Mouse (Mus musculus): ENCODE results near the gene Sp7. TPM values are rescaled to one million over a fixed set of nuclear protein-coding genes. Genes with fewer than 3 reads are reported as not detected.

The Sp7 gene
- polyA plus RNA-seq (2017; shearing (Covaris generic)): not detected

GRCm38 (mm10) chr15:102366733-102367344, at the start of gene Sp7:
Gene Sp7, minus strand, starts transcription at chr15:102367182.

GRCm38 (mm10) chr15:102405489-102406195, 38.7 kb upstream of the Sp7 start, which contains the start of gene Sp1:
Gene Sp1, plus strand, starts transcription at chr15:102406143.

GRCm38 (mm10) chr15:102350138-102350941, 16.6 kb downstream of the Sp7 start, which contains the start of gene Aaas:
Gene Aaas, minus strand, starts transcription at chr15:102350771.

GRCm38 (mm10) chr15:102331610-102332015, 35.4 kb downstream of the Sp7 start, which contains the start of gene Myg1:
Gene Myg1, plus strand, starts transcription at chr15:102331709.

GRCm38 (mm10) chr15:102326022-102326576, 40.9 kb downstream of the Sp7 start, which contains the start of gene Pfdn5:
Gene Pfdn5, plus strand, starts transcription at chr15:102326116.

Other genes starting within 250 kb of the Sp7 start
- 30.0 TPM for gene Spryd3, start 230.9 kb downstream of the Sp7 start, polyA plus RNA-seq (2017; shearing (Covaris generic))
- 0.31 TPM for gene Igfbp6, start 222.8 kb downstream of the Sp7 start, polyA plus RNA-seq (2017; shearing (Covaris generic))
- gene Soat2, start 216.7 kb downstream of the Sp7 start, polyA plus RNA-seq (2017; shearing (Covaris generic)): not detected
- 135 TPM for gene Zfp740, start 163.9 kb downstream of the Sp7 start, polyA plus RNA-seq (2017; shearing (Covaris generic))
- gene Csad, start 162.5 kb downstream of the Sp7 start, polyA plus RNA-seq (2017; shearing (Covaris generic)): 13.8 TPM
- gene Itgb7, start 135.2 kb downstream of the Sp7 start, polyA plus RNA-seq (2017; shearing (Covaris generic)): 903 TPM
- gene Rarg, start 109.7 kb downstream of the Sp7 start, polyA plus RNA-seq (2017; shearing (Covaris generic)): 5.5 TPM
- gene Gm9918, start 96.6 kb downstream of the Sp7 start, polyA plus RNA-seq (2017; shearing (Covaris generic)): not detected
- 34.6 TPM for gene Mfsd5, start 87.7 kb downstream of the Sp7 start, polyA plus RNA-seq (2017; shearing (Covaris generic))
- not detected for gene Espl1, start 70.9 kb downstream of the Sp7 start, polyA plus RNA-seq (2017; shearing (Covaris generic))
- 462 TPM for gene Pfdn5, start 41.1 kb downstream of the Sp7 start, polyA plus RNA-seq (2017; shearing (Covaris generic))
- 47.0 TPM for gene Myg1, start 35.5 kb downstream of the Sp7 start, polyA plus RNA-seq (2017; shearing (Covaris generic))
- 49.0 TPM for gene Aaas, start 16.4 kb downstream of the Sp7 start, polyA plus RNA-seq (2017; shearing (Covaris generic))
- 19.8 TPM for gene Sp1, start 39.0 kb upstream of the Sp7 start, polyA plus RNA-seq (2017; shearing (Covaris generic))
- gene Amhr2, start 78.2 kb upstream of the Sp7 start, polyA plus RNA-seq (2017; shearing (Covaris generic)): not detected
- 106 TPM for gene Prr13, start 91.8 kb upstream of the Sp7 start, polyA plus RNA-seq (2017; shearing (Covaris generic))
- 141 TPM for gene Pcbp2, start 103.4 kb upstream of the Sp7 start, polyA plus RNA-seq (2017; shearing (Covaris generic))
- gene Gm10337, start 136.5 kb upstream of the Sp7 start, polyA plus RNA-seq (2017; shearing (Covaris generic)): not detected
- 7.3 TPM for gene Map3k12, start 149.9 kb upstream of the Sp7 start, polyA plus RNA-seq (2017; shearing (Covaris generic))
- gene Tarbp2, start 151.0 kb upstream of the Sp7 start, polyA plus RNA-seq (2017; shearing (Covaris generic)): 77.4 TPM
- gene Npff, start 157.8 kb upstream of the Sp7 start, polyA plus RNA-seq (2017; shearing (Covaris generic)): 6.2 TPM